Mouse (Mus musculus): ENCODE measurements at regions not wholly inside any gene's neighbourhood (a gene's known extent, or its start where the extent isn't known, plus 50 kb on each side); places are given as distances from the start of the nearest gene placed in this dataset.

DNA sequence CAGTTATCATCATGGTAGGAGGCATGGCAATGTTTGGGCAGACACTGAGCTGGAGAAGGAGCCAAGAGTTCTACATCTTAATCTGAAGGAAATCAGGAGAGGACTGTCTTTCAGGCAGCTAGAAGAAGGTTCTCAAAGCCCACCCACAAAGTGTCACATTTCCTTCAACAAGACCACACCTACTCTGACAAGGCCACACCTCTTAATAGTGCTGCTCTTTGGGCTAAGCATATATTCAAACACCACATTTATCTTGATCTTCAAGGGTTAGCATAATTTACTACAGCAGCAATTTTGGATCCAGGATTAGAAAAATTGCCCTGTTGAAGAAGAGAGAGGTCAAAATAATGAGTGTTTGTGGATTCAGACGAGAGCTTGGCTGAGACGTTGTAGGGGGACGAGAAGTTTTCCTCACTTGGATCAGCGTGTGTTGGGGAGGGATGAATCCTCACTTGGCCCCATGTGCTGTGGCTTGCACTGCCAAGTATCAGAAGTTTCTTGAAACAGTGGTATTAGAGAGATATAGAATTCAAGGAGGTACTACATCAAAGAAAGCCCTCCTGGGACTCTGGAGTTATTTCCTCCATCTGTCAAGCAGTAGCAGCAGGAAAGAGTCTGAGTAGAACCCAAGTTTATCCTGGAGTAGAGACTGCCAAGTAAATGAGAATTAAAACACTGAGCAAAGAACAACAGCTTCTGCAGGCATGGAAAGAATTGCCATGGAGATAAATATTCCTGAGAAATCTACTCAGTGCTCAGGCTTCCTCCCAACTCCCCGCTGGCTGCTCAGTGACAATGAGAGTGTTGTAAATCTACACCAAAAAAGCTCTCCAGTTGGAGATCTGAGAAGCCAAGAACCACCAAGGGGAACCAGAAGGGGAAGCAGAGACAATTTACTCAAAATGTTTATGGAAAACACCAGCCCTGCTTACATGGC lies 549.3 kb downstream of the Dhx35 start:
- DNase-seq (ENCODE audit: low spot score in 2 of 2): no peak

- DNase-seq (ENCODE audit: low spot score in 2 of 2): no peak
Observed at GRCm38 (mm10) chr2:159354247-159354646, 559.6 kb downstream of the Dhx35 start.

DNA sequence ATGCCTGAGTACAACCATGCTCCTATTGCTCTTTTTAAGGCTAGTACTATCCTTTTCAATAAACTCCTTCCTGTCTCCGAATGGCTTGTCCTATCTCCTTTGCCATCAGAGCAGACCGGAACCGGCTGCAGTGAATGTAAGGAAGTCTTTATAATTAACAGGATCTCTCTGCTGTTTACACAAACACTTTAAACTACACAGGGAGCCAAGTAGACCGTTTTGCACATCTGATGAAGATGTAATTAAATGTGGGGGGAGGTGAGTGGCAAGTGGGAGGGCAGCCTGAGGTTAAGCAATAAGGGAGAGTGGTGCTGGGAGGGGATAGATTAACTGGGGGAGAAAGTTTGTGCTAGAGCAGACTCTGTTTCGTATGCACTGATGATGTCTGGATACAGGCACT lies 561.9 kb downstream of the Dhx35 start:
- no peak for DNase-seq (ENCODE audit: low spot score in 2 of 2)

DNA sequence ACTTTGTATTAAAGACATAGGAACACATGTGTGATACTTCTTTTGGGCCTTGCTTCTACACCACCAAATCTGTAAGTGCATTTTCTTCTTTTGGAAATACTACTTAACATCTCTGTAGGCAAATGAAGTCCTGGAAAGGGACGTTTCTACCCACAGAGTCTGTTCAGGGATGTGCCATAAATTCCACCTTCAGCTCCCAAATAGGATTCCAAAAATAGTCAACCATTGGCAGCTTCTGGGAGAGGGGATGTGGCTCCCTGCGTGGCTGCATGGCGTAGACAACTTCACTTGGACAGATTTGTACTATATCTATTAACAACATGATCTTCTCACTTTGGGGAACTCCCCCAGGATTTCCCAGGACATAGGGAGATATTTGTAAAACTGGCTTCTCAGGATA lies 566.8 kb downstream of the Dhx35 start:
- DNase-seq (ENCODE audit: low spot score in 2 of 2): no peak

DNA sequence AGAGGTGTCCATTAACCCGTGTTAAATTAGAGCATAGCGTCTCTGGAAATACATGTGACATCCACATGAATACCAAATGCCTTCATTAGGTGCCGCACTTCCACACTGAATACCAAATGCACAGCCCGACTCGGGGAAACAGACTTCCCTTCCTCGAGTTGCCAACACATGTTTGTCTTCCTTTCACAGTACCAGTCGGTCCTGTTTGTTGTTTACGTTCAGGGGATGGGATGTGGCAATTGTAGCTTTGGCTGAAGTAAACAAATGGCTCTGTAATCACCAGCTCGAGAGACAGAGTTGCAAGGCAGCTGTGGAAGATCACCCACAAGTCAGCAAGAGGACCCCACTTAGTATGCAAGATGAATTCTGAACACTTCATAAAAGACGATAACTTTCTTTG lies 598.3 kb downstream of the Dhx35 start:
- DNase-seq (ENCODE audit: low spot score in 2 of 2): no peak

- no peak for DNase-seq (ENCODE audit: low spot score in 2 of 2)
Observed at GRCm38 (mm10) chr2:159401421-159402100, 607.0 kb downstream of the Dhx35 start.

DNA sequence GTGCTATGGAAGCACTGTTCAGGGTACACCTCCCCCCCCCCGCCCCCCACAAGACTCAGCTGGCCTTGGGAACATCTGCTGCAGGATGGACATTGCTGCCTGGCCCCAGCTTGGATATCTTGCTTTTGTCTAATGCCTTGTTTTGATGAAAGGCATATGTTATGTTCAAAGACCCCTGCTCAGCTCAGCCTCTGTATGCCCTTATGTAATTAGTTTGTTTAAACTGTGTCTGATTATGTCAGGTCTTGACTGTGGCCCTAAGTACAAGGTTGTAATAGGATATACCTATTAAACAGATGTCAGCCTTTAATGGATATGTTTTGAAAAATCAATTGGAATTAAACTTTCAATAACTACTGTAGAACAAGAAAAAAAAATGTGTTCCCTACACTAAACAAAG lies 610.3 kb downstream of the Dhx35 start:
- DNase-seq (ENCODE audit: low spot score in 2 of 2): no peak

DNA sequence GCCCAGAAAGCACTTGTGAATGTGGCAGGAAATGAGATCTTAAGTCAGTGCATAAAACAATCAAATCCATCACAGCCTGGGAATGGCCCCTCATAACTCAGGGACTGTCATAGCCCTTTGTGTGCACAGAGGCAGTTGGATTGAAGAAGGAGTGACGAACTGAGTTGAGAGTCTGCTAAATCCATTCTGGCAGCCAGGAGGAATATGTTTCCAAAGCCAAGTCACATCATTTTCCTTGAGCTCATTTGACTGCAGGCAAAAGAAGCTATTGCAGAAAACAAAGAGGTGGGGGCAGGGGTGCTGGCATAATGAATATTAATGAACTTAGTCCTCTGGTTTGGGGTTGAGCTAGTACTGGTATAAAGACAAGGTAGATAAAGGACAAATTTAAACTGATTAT lies 620.0 kb downstream of the Dhx35 start:
- DNase-seq (ENCODE audit: low spot score in 2 of 2): no peak

- DNase-seq (ENCODE audit: low spot score in 2 of 2): no peak
Observed at GRCm38 (mm10) chr2:159418371-159418940, 623.8 kb downstream of the Dhx35 start.

DNA sequence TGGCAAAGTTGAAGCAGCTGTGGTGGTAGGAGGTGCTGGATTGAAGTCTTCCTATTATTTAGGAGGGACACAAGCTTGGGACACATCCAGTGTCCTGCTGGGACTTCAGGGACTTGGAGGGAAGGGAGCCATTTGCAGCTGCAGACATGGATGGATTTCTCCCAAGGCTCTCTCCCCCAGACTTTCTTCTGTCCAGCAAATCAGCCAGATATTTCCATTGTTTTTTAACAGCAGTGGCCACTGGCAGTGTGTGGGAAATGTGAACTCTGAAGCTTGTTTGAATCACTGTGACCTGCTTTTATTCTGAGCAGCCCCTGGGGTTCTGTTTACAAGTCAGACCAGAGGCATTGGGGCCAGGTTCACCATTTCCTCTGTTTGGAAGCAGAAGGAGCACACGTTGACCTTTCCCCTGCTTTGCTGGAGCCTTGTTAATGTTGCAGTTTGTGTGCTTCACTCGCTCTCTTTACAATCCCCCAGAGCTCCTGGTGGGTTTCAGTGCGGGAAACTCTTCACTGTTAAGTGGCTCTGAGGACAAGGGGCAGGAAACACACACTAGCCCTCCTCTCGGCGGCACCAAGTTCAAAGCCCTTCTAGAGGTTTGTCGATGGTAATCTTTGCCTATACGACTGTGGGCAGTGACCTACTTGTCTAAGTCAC lies 627.8 kb downstream of the Dhx35 start:
- DNase-seq (ENCODE audit: low spot score in 2 of 2): no peak

GRCm38 (mm10) chr2:159428201-159428600 lies 633.6 kb downstream of the Dhx35 start:
- DNase-seq (ENCODE audit: low spot score in 2 of 2): no peak

DNA sequence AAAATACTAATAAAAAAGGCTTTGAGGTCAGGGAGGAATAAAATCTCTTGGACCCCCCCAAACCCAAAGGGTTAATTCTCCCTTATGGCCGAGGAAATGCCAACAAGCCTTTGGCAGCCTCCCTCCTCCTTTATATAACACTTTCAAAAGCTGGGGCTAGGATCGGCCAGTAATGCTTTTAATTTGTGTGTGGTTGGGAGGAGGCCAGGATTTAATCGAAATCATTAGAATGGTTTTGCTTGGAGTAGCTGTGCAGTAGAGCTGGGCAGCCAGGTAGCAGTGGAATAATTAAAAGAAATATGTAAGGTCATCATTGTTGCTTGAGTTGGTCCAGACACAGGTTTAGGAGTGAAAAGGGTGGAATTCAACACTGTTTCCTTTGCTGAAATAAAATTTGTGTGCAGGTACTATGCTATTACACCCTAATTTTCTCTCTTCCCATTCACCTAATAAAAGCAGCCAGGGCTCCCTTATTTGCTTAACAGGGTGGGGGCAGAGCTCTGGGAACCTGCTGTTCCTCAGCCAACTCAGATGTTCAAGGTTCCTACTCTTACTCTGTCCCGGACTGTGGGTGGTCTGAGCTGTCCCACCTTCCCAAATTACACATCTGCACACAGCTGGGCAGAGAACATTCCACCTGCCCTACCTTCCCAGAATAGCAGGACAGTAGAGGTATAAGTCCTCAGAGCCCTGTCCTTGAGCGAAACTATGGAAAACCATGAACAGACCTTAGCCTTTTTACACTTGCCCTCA lies 636.1 kb downstream of the Dhx35 start:
- DNase-seq (ENCODE audit: low spot score in 2 of 2): no peak

DNA sequence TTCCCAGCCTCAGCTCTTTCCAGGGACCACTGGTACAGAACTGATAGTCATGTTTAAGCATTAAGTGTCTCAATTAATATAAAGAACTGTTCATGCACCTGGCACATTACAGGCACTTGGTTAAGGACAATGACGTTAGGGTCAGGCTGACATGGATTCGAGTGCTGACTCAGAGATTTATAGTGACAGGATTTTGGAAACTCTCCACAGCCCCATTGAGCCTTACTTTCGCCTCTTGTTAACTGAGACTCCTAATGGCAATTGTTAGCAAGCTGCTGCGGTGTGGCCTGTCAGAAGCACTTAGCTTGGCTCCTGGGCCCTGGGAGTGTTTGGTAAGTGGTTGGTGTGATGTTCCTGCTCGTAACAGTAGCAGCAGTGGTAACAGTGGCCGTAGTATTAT lies 644.4 kb downstream of the Dhx35 start:
- peak in 1 of 2 experiments; percentile 22 for DNase-seq (ENCODE audit: low spot score in 2 of 2)

- peak in 1 of 2 experiments; percentile 28 for DNase-seq (ENCODE audit: low spot score in 2 of 2)
Observed at GRCm38 (mm10) chr2:159443581-159443980, 649.0 kb downstream of the Dhx35 start.

- no peak for DNase-seq (ENCODE audit: low spot score in 2 of 2)
Observed at GRCm38 (mm10) chr2:159446434-159446833, 651.8 kb downstream of the Dhx35 start.

DNA sequence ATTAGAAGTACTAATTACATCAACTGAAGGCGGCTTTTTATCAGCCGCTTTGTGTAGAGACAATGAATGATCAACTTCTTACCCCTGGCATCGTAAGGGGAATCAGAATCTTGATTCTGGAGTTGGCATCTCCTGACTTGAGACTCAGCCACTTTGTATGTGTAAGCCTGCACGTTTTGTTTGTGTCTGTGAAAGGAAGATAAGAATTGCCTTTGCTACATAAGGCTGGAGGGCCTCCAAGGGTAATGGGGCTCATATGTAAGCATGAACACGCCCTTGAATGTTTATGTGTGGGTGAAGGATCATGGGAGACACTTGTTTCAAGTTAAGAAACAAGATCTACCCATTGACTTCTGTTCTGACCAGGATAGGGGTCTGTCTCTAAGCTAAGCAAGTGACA lies 652.3 kb downstream of the Dhx35 start:
- DNase-seq (ENCODE audit: low spot score in 2 of 2): no peak

- DNase-seq (ENCODE audit: low spot score in 2 of 2): no peak
Observed at GRCm38 (mm10) chr2:159448976-159449375, 654.4 kb downstream of the Dhx35 start.

DNA sequence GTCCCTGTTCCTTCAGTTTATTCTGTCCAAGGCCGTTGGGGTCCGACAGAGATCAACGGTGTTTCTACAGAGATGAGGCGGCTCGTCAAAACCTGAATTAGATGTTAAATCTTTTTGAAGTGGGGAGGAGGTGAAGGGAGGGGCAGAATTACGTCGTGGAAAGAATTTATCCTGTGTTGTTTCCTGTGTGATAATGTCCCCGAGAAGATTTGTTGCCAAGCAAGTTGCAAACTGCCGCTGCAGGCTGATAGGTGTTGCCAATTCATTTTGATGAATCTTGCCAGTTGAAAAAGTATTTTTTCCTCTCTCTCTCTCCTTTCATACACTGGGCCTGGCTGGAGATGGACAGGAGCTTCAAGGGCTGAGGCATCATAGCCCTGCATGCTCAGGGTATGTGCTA lies 656.8 kb downstream of the Dhx35 start:
- no peak for DNase-seq (ENCODE audit: low spot score in 2 of 2)

- no peak for DNase-seq (ENCODE audit: low spot score in 2 of 2)
Observed at GRCm38 (mm10) chr2:159481399-159482080, 686.9 kb downstream of the Dhx35 start.

GRCm38 (mm10) chr2:159491090-159491489 lies 696.5 kb downstream of the Dhx35 start:
- no peak for DNase-seq (ENCODE audit: low spot score in 2 of 2)

Data from adrenal gland, adult 18-20 months (tissue).